Mouse (Mus musculus) C2C12 (cell line): Measurements from ENCODE around the gene Magel2.

Experiments used
- CTCF ChIP-seq: IDR thresholded peaks from one replicate; pipeline ENCODE4 v1.5.1; 2011; ENCODE audit not compliant: control insufficient read depth, insufficient read depth, insufficient read length
- MYOG ChIP-seq: IDR thresholded peaks from one replicate; pipeline ENCODE4 v1.6.1; 2011; ENCODE audit not compliant: control insufficient read depth, insufficient read length; ENCODE audit errors: extremely low read depth

DNA sequence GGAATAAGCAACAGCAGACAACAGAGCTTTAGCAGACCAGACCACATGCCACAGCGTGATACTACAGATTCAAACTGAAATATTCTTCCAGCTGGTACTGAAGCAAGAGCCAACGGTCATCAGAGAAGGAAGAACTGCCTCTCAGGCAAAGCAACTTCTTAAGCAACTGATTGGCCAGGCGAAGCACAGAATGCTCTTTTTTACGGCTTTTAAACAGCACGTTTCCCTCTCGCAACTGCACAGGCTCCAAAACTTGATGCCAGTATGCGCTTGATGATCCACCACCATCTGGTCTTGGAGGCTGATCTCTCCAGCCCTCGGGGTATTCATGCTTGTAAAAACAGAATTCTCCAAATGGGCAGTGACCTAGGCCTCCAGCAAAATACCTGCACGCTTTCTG lies 41.5 kb downstream of the Magel2 start:
- TF ChIP-seq CTCF (no peak), MYOG (no peak)
